In genomic region chr12:3781482-3781881, GRCm38 (mm10) we compare ENCODE assay signal across 8 mouse cellular contexts. TPM values are rescaled to one million over a fixed set of nuclear protein-coding genes. Genes with fewer than 3 reads are reported as not detected.
A peak's percentile ranks its signal among the peaks of the same experiment; 100 is the strongest.
DNase-seq lines count a peak whose midpoint lies in the region; ATAC-seq and TF ChIP-seq lines count a peak whose summit lies in the region.

No protein-coding gene starts in this region.

- H3K4me3 ChIP-seq in heart, embryonic 14.5 days (ENCODE audit: control insufficient read depth in 1 of 2, insufficient read depth in 1 of 2, low read depth in 1 of 2, low read length in 2 of 2): no peak overlapping the region
- no peak overlapping the region for H3K4me3 ChIP-seq in liver, embryonic 13.5 days (replicated peaks)
- H3K4me3 ChIP-seq in stomach, embryonic 15.5 days (replicated peaks): no peak overlapping the region

- 1% methylated on average over 8 of the region's 8 CpGs for WGBS in heart, embryonic 14.5 days
- 3% methylated on average over 8 of the region's 8 CpGs for WGBS in liver, embryonic 13.5 days (ENCODE audit: insufficient replicate concordance)
- 4% methylated on average over 8 of the region's 8 CpGs for WGBS in stomach, embryonic 15.5 days

- H3K4me2 ChIP-seq in heart, embryonic 14.5 days (ENCODE audit: low read length): peak overlapping the region; percentile 52
- H3K4me2 ChIP-seq in liver, embryonic 13.5 days: peak overlapping the region; percentile 21; the same call in 1 of the 2 replicates
- H3K4me2 ChIP-seq in stomach, embryonic 15.5 days: peak overlapping the region; percentile 38

- peak overlapping the region; percentile 52; the same call in 1 of the 2 replicates for H3K9ac ChIP-seq in heart, embryonic 14.5 days (ENCODE audit: low read length)
- no peak overlapping the region for H3K9ac ChIP-seq in liver, embryonic 13.5 days
- H3K9ac ChIP-seq in stomach, embryonic 15.5 days: 0 out of 2 replicates have a peak overlapping the region, but pooled peaks have one; percentile 14

- no peaks in the 10 kb centered on the region for H3K27me3 ChIP-seq in heart, embryonic 14.5 days (ENCODE audit: control insufficient read depth, insufficient read depth, low read length)
- H3K27me3 ChIP-seq in liver, embryonic 13.5 days: no peaks in the 10 kb centered on the region
- no peaks in the 10 kb centered on the region for H3K27me3 ChIP-seq in stomach, embryonic 15.5 days (replicated peaks)

- no peak for TF ChIP-seq POLR2A in brain, embryonic 14.5 days (IDR thresholded peaks at IDR 0.05; ENCODE audit: borderline replicate concordance, extremely low read depth, insufficient read depth, insufficient read length, poor library complexity, severe bottlenecking)

- peaks cover 42 to 51% of the 10 kb centered on the region in 2 experiments for H3K4me1 ChIP-seq in heart, embryonic 14.5 days (ENCODE audit: control insufficient read depth in 2 of 2, insufficient read depth in 2 of 2, low read length in 2 of 2)
- peaks cover 40% of the 10 kb centered on the region for H3K4me1 ChIP-seq in liver, embryonic 13.5 days (replicated peaks)
- peaks cover 62% of the 10 kb centered on the region for H3K4me1 ChIP-seq in stomach, embryonic 15.5 days

- H3K9me3 ChIP-seq in heart, embryonic 14.5 days (ENCODE audit: control insufficient read depth, low read length): no peaks in the 10 kb centered on the region
- H3K9me3 ChIP-seq in liver, embryonic 13.5 days (replicated peaks): no peaks in the 10 kb centered on the region
- no peaks in the 10 kb centered on the region for H3K9me3 ChIP-seq in stomach, embryonic 15.5 days

- H3K27ac ChIP-seq in heart, embryonic 14.5 days (replicated peaks in 1 of 2; ENCODE audit: control insufficient read depth in 1 of 2, insufficient read depth in 1 of 2, low read depth in 2 of 2, low read length in 2 of 2): peak overlapping the region; percentile 95 to 99
- peak overlapping the region; percentile 83 for H3K27ac ChIP-seq in liver, embryonic 13.5 days
- H3K27ac ChIP-seq in stomach, embryonic 15.5 days: peak overlapping the region; percentile 97

- no peaks in the 10 kb centered on the region for H3K36me3 ChIP-seq in heart, embryonic 14.5 days (ENCODE audit: control insufficient read depth, insufficient read depth, low read length)
- H3K36me3 ChIP-seq in liver, embryonic 13.5 days: no peaks in the 10 kb centered on the region
- no peaks in the 10 kb centered on the region for H3K36me3 ChIP-seq in stomach, embryonic 15.5 days

- DNase-seq in CD4-positive helper T cell, adult 2 months (ENCODE audit: low read depth, low spot score): peak; percentile 81
- DNase-seq in brain, embryonic 14.5 days (ENCODE audit: low read depth): peak; percentile 82
- DNase-seq in kidney, postnatal 14 days: peak; percentile 94
- peak; percentile 70 for DNase-seq in liver, embryonic 13.5 days
- DNase-seq in neural tube, embryonic 10.5 days (ENCODE audit: extremely low spot score, low spot score): peak; percentile 93

- TF ChIP-seq CTCF in brain, embryonic 14.5 days (IDR thresholded peaks at IDR 0.05; ENCODE audit: borderline replicate concordance, extremely low read depth, insufficient read depth, insufficient read length): peak; percentile 96

- ATAC-seq in erythroid progenitor cell, adult 5-6 weeks (replicated peaks; ENCODE audit: low FRiP score, poor library complexity, severe bottlenecking): peak; percentile 70; the same call in 1 of the 2 replicates
- ATAC-seq in heart, embryonic 14.5 days (ENCODE audit: insufficient number of reproducible peaks, insufficient read depth, low FRiP score, low read depth): peak; percentile 87
- ATAC-seq in liver, embryonic 13.5 days (ENCODE audit: low read depth): peak; percentile 79
- ATAC-seq in stomach, embryonic 15.5 days (ENCODE audit: insufficient read depth, low FRiP score, low read depth): peak; percentile 84

RNA-seq across cellular contexts. Expression of gene Dnmt3a, which starts 24.3 kb away (rescaled TPM):
- polyA plus RNA-seq in brain, embryonic 14.5 days (2012; rRNA removed): 36.2 and 54.8 TPM in 2 replicates
- 1.3 and 4.0 TPM in 2 replicates for total RNA-seq in erythroid progenitor cell, adult 5-6 weeks (2015; ENCODE audit: low replicate concordance)
- total RNA-seq in erythroid progenitor cell, adult 5-6 weeks (2017; ENCODE audit: low replicate concordance): 0.83 and 3.7 TPM in 2 replicates
- 44.8 and 48.7 TPM in 2 replicates for polyA plus RNA-seq in heart, embryonic 14.5 days (2014; fragmentation: Nextera tagmentation; extraction: Ambion mirVana)
- polyA plus RNA-seq in liver, embryonic 13.5 days (2015; fragmentation: Nextera tagmentation; extraction: Ambion mirVana): 29.6 and 33.7 TPM in 2 replicates
- polyA plus RNA-seq in stomach, embryonic 15.5 days (2015; fragmentation: Nextera tagmentation; extraction: Ambion mirVana): 126 and 133 TPM in 2 replicates
